Mouse (Mus musculus) naive thymus-derived CD4-positive, alpha-beta T cell, adult 5 months (primary cell): ENCODE data around the gene Gm21739. TPM values are rescaled to one million over a fixed set of nuclear protein-coding genes. Genes with fewer than 3 reads are reported as not detected.

Experiments
- polyA plus RNA-seq: library from polyadenylated mRNA; unstranded; fragments of 100-300 nt; shearing (Covaris generic); gene quantifications from one replicate; pipeline ENCODE4 v1.2.1, GENCODE M21; 2017

Gm21739 gene
- not detected for polyA plus RNA-seq

GRCm38 (mm10) chrY:44264344-44264743 lies at the start of gene Gm21739:
Gene Gm21739 (minus strand): TSS chrY:44264444.

